Mouse (Mus musculus) layer of hippocampus, postnatal 25 days (tissue): ENCODE measurements around the gene Ppp2r5d. TPM values are rescaled to one million over a fixed set of nuclear protein-coding genes. Genes with fewer than 3 reads are reported as not detected.

Experiments
- DNase-seq, 2 experiments: peaks; one replicate each; pipeline ENCODE4 v3.0.0; 2022; ENCODE audit warnings: mixed read lengths in 2 of 2, low spot score in 1 of 2; ENCODE audit errors: extremely low spot score in 1 of 2
- total RNA-seq, 2 experiments: library from RNA; stranded (reverse); gene quantifications; 2 replicates each; pipeline ENCODE4 v1.2.3; 2021

Ppp2r5d gene
- total RNA-seq, 2 experiments from 2014 or later = 88.1 to 91.8 TPM

- DNase-seq = no peak
Measured at GRCm38 (mm10) chr17:46724477-46725084, 19.7 kb upstream of the Ppp2r5d start.

- no peak for DNase-seq
Measured at GRCm38 (mm10) chr17:46721077-46721476, 16.2 kb upstream of the Ppp2r5d start.

GRCm38 (mm10) chr17:46714756-46715481 lies 10.0 kb upstream of the Ppp2r5d start:
- no peak for DNase-seq

GRCm38 (mm10) chr17:46713849-46714248 lies 8.9 kb upstream of the Ppp2r5d start:
- no peak for DNase-seq

- no peak for DNase-seq
Measured at GRCm38 (mm10) chr17:46712442-46712841, 7.5 kb upstream of the Ppp2r5d start.

- peak in 1 of 2 experiments; percentile 41 for DNase-seq
Measured at GRCm38 (mm10) chr17:46711612-46712271, 6.8 kb upstream of the Ppp2r5d start.

- peak; percentile 82 to 86 for DNase-seq
Measured at GRCm38 (mm10) chr17:46710959-46711597, 6.2 kb upstream of the Ppp2r5d start, which contains the start of gene Pex6. TSS of gene Pex6 (plus strand) at chr17:46711463.

- DNase-seq = no peak
Measured at GRCm38 (mm10) chr17:46706375-46707089, 1.6 kb upstream of the Ppp2r5d start.

- DNase-seq = no peak
Measured at GRCm38 (mm10) chr17:46703971-46704886, 682 bp downstream of the Ppp2r5d start.

GRCm38 (mm10) chr17:46702506-46702905 lies 2.4 kb downstream of the Ppp2r5d start:
- no peak for DNase-seq

GRCm38 (mm10) chr17:46702100-46702499 lies 2.8 kb downstream of the Ppp2r5d start:
- no peak for DNase-seq

- peak in 1 of 2 experiments; percentile 16 for DNase-seq
Measured at GRCm38 (mm10) chr17:46701489-46701888, 3.4 kb downstream of the Ppp2r5d start.

GRCm38 (mm10) chr17:46699912-46700311 lies 5.0 kb downstream of the Ppp2r5d start:
- DNase-seq = no peak

- DNase-seq = no peak
Measured at GRCm38 (mm10) chr17:46699245-46699644, 5.7 kb downstream of the Ppp2r5d start.

- no peak for DNase-seq
Measured at GRCm38 (mm10) chr17:46698515-46698914, 6.4 kb downstream of the Ppp2r5d start.

- DNase-seq = no peak
Measured at GRCm38 (mm10) chr17:46694517-46695063, 10.3 kb downstream of the Ppp2r5d start.

- DNase-seq = no peak
Measured at GRCm38 (mm10) chr17:46691390-46691789, 13.5 kb downstream of the Ppp2r5d start.

GRCm38 (mm10) chr17:46690665-46691064 lies 14.2 kb downstream of the Ppp2r5d start:
- DNase-seq = no peak

- no peak for DNase-seq
Measured at GRCm38 (mm10) chr17:46685913-46686312, 19.0 kb downstream of the Ppp2r5d start.
